Mouse (Mus musculus): ENCODE measurements at regions not wholly inside any gene's neighbourhood (a gene's known extent, or its start where the extent isn't known, plus 50 kb on each side); places are given as distances from the start of the nearest gene placed in this dataset.

- Histone ChIP-seq H3K36me3 (ENCODE audit: control insufficient read depth, insufficient read depth, low read length) (no peaks in the 10 kb centered on the region), H3K4me3 (ENCODE audit: low read length) (no peak overlapping the region), H3K9ac (ENCODE audit: low read depth, low read length) (no peak overlapping the region), H3K27ac (ENCODE audit: low read depth, low read length) (no peak overlapping the region), H3K4me1 (ENCODE audit: control insufficient read depth, insufficient read depth, low read length) (no peaks in the 10 kb centered on the region), H3K4me2 (replicated peaks; ENCODE audit: low read depth, low read length) (no peak overlapping the region), H3K27me3 (ENCODE audit: control insufficient read depth, insufficient read depth, low read length) (no peaks in the 10 kb centered on the region), H3K9me3 (ENCODE audit: control insufficient read depth, low read length) (no peaks in the 10 kb centered on the region)
- peak; percentile 83; the same call in 1 of the 2 replicates for ATAC-seq (ENCODE audit: low FRiP score, low TSS enrichment)
Measured at GRCm38 (mm10) chr15:90021746-90022312, 180.2 kb upstream of the Syt10 start.

GRCm38 (mm10) chr15:90023164-90023563, 181.5 kb upstream of the Syt10 start:
- Histone ChIP-seq H3K4me2 (replicated peaks; ENCODE audit: low read depth, low read length) (no peak overlapping the region), H3K9me3 (ENCODE audit: control insufficient read depth, low read length) (no peaks in the 10 kb centered on the region), H3K27me3 (ENCODE audit: control insufficient read depth, insufficient read depth, low read length) (no peaks in the 10 kb centered on the region), H3K27ac (ENCODE audit: low read depth, low read length) (no peak overlapping the region), H3K4me1 (ENCODE audit: control insufficient read depth, insufficient read depth, low read length) (no peaks in the 10 kb centered on the region), H3K4me3 (ENCODE audit: low read length) (no peak overlapping the region), H3K9ac (ENCODE audit: low read depth, low read length) (no peak overlapping the region), H3K36me3 (ENCODE audit: control insufficient read depth, insufficient read depth, low read length) (no peaks in the 10 kb centered on the region)
- 39% methylated on average over 4 of the region's 4 CpGs for WGBS
- no peak for ATAC-seq (ENCODE audit: low FRiP score, low TSS enrichment)

GRCm38 (mm10) chr15:90034356-90034755, 189.8 kb upstream of the Alg10b start:
- WGBS: 81% methylated on average over 2 of the region's 2 CpGs
- H3K9me3 ChIP-seq (ENCODE audit: control insufficient read depth, low read length): no peaks in the 10 kb centered on the region
- ATAC-seq (ENCODE audit: low FRiP score, low TSS enrichment): no peak

GRCm38 (mm10) chr15:90045683-90046082, 178.4 kb upstream of the Alg10b start:
- no peaks in the 10 kb centered on the region for H3K27me3 ChIP-seq (ENCODE audit: control insufficient read depth, insufficient read depth, low read length)
- H3K9ac ChIP-seq (ENCODE audit: low read depth, low read length): no peak overlapping the region
- H3K4me1 ChIP-seq (ENCODE audit: control insufficient read depth, insufficient read depth, low read length): no peaks in the 10 kb centered on the region
- no peak overlapping the region for H3K4me3 ChIP-seq (ENCODE audit: low read length)
- no peak overlapping the region for H3K4me2 ChIP-seq (replicated peaks; ENCODE audit: low read depth, low read length)
- 77% methylated on average over 5 of the region's 5 CpGs for WGBS
- no peak overlapping the region for H3K27ac ChIP-seq (ENCODE audit: low read depth, low read length)
- H3K36me3 ChIP-seq (ENCODE audit: control insufficient read depth, insufficient read depth, low read length): no peaks in the 10 kb centered on the region
- no peak for ATAC-seq (ENCODE audit: low FRiP score, low TSS enrichment)
- H3K9me3 ChIP-seq (ENCODE audit: control insufficient read depth, low read length): no peaks in the 10 kb centered on the region

More at GRCm38 (mm10) chr15:90034356-90034755, 189.8 kb upstream of the Alg10b start:
- H3K4me2 ChIP-seq (replicated peaks; ENCODE audit: low read depth, low read length): no peak overlapping the region
- H3K36me3 ChIP-seq (ENCODE audit: control insufficient read depth, insufficient read depth, low read length): no peaks in the 10 kb centered on the region
- H3K27ac ChIP-seq (ENCODE audit: low read depth, low read length): no peak overlapping the region
- H3K4me1 ChIP-seq (ENCODE audit: control insufficient read depth, insufficient read depth, low read length): no peaks in the 10 kb centered on the region
- no peak overlapping the region for H3K4me3 ChIP-seq (ENCODE audit: low read length)
- no peaks in the 10 kb centered on the region for H3K27me3 ChIP-seq (ENCODE audit: control insufficient read depth, insufficient read depth, low read length)
- no peak overlapping the region for H3K9ac ChIP-seq (ENCODE audit: low read depth, low read length)

- H3K4me1 ChIP-seq (ENCODE audit: control insufficient read depth, insufficient read depth, low read length): no peaks in the 10 kb centered on the region
- H3K27me3 ChIP-seq (ENCODE audit: control insufficient read depth, insufficient read depth, low read length): no peaks in the 10 kb centered on the region
- ATAC-seq (ENCODE audit: low FRiP score, low TSS enrichment): no peak
- 78% methylated on average over 7 of the region's 7 CpGs for WGBS
- no peak overlapping the region for H3K4me2 ChIP-seq (replicated peaks; ENCODE audit: low read depth, low read length)
- H3K9ac ChIP-seq (ENCODE audit: low read depth, low read length): no peak overlapping the region
- H3K27ac ChIP-seq (ENCODE audit: low read depth, low read length): no peak overlapping the region
- H3K9me3 ChIP-seq (ENCODE audit: control insufficient read depth, low read length): no peaks in the 10 kb centered on the region
- H3K36me3 ChIP-seq (ENCODE audit: control insufficient read depth, insufficient read depth, low read length): no peaks in the 10 kb centered on the region
- no peak overlapping the region for H3K4me3 ChIP-seq (ENCODE audit: low read length)
Measured at GRCm38 (mm10) chr15:90062021-90062420, 162.1 kb upstream of the Alg10b start.

- H3K36me3 ChIP-seq (ENCODE audit: control insufficient read depth, insufficient read depth, low read length): no peaks in the 10 kb centered on the region
- H3K4me3 ChIP-seq (ENCODE audit: low read length): no peak overlapping the region
- no peak overlapping the region for H3K4me2 ChIP-seq (replicated peaks; ENCODE audit: low read depth, low read length)
- WGBS: 59% methylated on average over 3 of the region's 3 CpGs
- no peaks in the 10 kb centered on the region for H3K27me3 ChIP-seq (ENCODE audit: control insufficient read depth, insufficient read depth, low read length)
- no peaks in the 10 kb centered on the region for H3K9me3 ChIP-seq (ENCODE audit: control insufficient read depth, low read length)
- no peak overlapping the region for H3K27ac ChIP-seq (ENCODE audit: low read depth, low read length)
- ATAC-seq (ENCODE audit: low FRiP score, low TSS enrichment): no peak
- no peak overlapping the region for H3K9ac ChIP-seq (ENCODE audit: low read depth, low read length)
- no peaks in the 10 kb centered on the region for H3K4me1 ChIP-seq (ENCODE audit: control insufficient read depth, insufficient read depth, low read length)
Measured at GRCm38 (mm10) chr15:90065768-90066167, 158.3 kb upstream of the Alg10b start.

- 67% methylated on average over 6 of the region's 6 CpGs for WGBS
- ATAC-seq (ENCODE audit: low FRiP score, low TSS enrichment): no peak
Measured at GRCm38 (mm10) chr15:90072078-90072477, 152.0 kb upstream of the Alg10b start.

GRCm38 (mm10) chr15:90082175-90082951, 141.7 kb upstream of the Alg10b start:
- Histone ChIP-seq H3K4me2 (replicated peaks; ENCODE audit: low read depth, low read length) (no peak overlapping the region), H3K9ac (ENCODE audit: low read depth, low read length) (no peak overlapping the region), H3K9me3 (ENCODE audit: control insufficient read depth, low read length) (no peaks in the 10 kb centered on the region), H3K27ac (ENCODE audit: low read depth, low read length) (no peak overlapping the region), H3K36me3 (ENCODE audit: control insufficient read depth, insufficient read depth, low read length) (no peaks in the 10 kb centered on the region), H3K4me1 (ENCODE audit: control insufficient read depth, insufficient read depth, low read length) (no peaks in the 10 kb centered on the region), H3K27me3 (ENCODE audit: control insufficient read depth, insufficient read depth, low read length) (no peaks in the 10 kb centered on the region), H3K4me3 (ENCODE audit: low read length) (no peak overlapping the region)
- 69% methylated on average over 9 of the region's 9 CpGs for WGBS
- no peak for ATAC-seq (ENCODE audit: low FRiP score, low TSS enrichment)

More at GRCm38 (mm10) chr15:90072078-90072477, 152.0 kb upstream of the Alg10b start:
- Histone ChIP-seq H3K27ac (ENCODE audit: low read depth, low read length) (no peak overlapping the region), H3K36me3 (ENCODE audit: control insufficient read depth, insufficient read depth, low read length) (no peaks in the 10 kb centered on the region), H3K9ac (ENCODE audit: low read depth, low read length) (no peak overlapping the region), H3K4me1 (ENCODE audit: control insufficient read depth, insufficient read depth, low read length) (no peaks in the 10 kb centered on the region), H3K4me3 (ENCODE audit: low read length) (no peak overlapping the region), H3K4me2 (replicated peaks; ENCODE audit: low read depth, low read length) (no peak overlapping the region), H3K27me3 (ENCODE audit: control insufficient read depth, insufficient read depth, low read length) (no peaks in the 10 kb centered on the region), H3K9me3 (ENCODE audit: control insufficient read depth, low read length) (no peaks in the 10 kb centered on the region)

GRCm38 (mm10) chr15:90109445-90109988, 114.6 kb upstream of the Alg10b start:
- Histone ChIP-seq H3K4me2 (replicated peaks; ENCODE audit: low read depth, low read length) (no peak overlapping the region), H3K9ac (ENCODE audit: low read depth, low read length) (no peak overlapping the region), H3K36me3 (ENCODE audit: control insufficient read depth, insufficient read depth, low read length) (no peaks in the 10 kb centered on the region), H3K9me3 (ENCODE audit: control insufficient read depth, low read length) (no peaks in the 10 kb centered on the region), H3K4me3 (ENCODE audit: low read length) (no peak overlapping the region), H3K4me1 (ENCODE audit: control insufficient read depth, insufficient read depth, low read length) (no peaks in the 10 kb centered on the region), H3K27me3 (ENCODE audit: control insufficient read depth, insufficient read depth, low read length) (no peaks in the 10 kb centered on the region), H3K27ac (ENCODE audit: low read depth, low read length) (no peak overlapping the region)
- 78% methylated on average over 3 of the region's 3 CpGs for WGBS
- ATAC-seq (ENCODE audit: low FRiP score, low TSS enrichment): no peak
